Mouse (Mus musculus) monocyte, adult 59 days (primary cell): ENCODE measurements around the gene Ccdc189. TPM values are rescaled to one million over a fixed set of nuclear protein-coding genes. Genes with fewer than 3 reads are reported as not detected.

ENCODE experiments used
- total RNA-seq, 2 experiments: library from RNA; stranded (reverse); gene quantifications; one replicate each; pipeline ENCODE4 v1.2.4; 2023

The Ccdc189 gene
- 1 to 10 TPM in 1 of 2 experiments, not detected in 1; 1.2 TPM for total RNA-seq

GRCm38 (mm10) chr7:127588011-127588871, at the start of gene Ccdc189, which contains the start of gene Rnf40:
TSS of gene Ccdc189 (minus strand) at chr7:127588595.
TSS of gene Rnf40 (plus strand) at chr7:127588767.

GRCm38 (mm10) chr7:127614891-127615843, 26.8 kb upstream of the Ccdc189 start, which contains the start of gene Zfp629:
TSS of gene Zfp629 (minus strand) at chr7:127615797.

DNA sequence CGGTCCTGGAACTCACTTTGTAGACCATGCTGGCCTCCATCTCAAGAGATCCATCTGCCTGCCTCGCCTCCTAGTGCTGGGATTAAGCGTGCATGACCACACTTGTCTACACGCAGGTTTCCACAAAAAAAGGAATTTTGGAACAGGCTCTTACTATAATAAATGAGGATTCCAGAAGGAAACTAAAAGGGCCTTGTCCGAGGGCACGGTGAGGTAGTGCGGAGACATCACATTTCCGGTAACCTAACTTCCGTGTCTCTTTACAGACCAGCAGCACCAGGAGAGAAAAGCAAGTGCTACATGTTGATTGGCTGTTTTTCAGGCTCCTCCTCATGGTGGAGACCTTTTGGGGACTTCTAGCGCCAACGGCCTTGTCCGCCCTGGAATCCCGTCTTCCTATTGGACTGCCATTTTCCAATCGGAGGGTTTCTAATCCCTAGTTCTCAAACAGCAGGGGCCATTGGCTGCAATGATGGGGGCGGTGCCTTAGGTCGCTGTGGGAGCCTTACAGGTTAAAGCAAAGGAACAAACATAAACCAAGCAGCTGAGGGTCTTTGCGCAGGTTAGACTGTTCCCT, 15.4 kb downstream of the Ccdc189 start, which contains the start of gene Phkg2:
Gene Phkg2, plus strand, starts transcription at position 446 of the 577 bp plus-strand sequence.

GRCm38 (mm10) chr7:127561340-127561858, 27.0 kb downstream of the Ccdc189 start, which contains the start of gene Tmem265:
TSS of gene Tmem265 (plus strand) at chr7:127561390.

Other genes starting within 250 kb of the Ccdc189 start
- 1 to 10 TPM; 6.1 to 7.0 TPM for gene Zfp768, start 243.0 kb downstream of the Ccdc189 start, total RNA-seq
- 1 to 10 TPM; 8.8 to 9.0 TPM for gene Zfp747, start 212.5 kb downstream of the Ccdc189 start, total RNA-seq
- gene 9130019O22Rik, start 201.4 kb downstream of the Ccdc189 start, total RNA-seq = 1 to 10 TPM; 2.4 TPM
- gene E430018J23Rik, start 195.0 kb downstream of the Ccdc189 start, total RNA-seq = 1 to 10 TPM; 1.7 to 2.9 TPM
- gene Zfp764, start 181.8 kb downstream of the Ccdc189 start, total RNA-seq = 1 to 10 TPM; 5.4 to 6.3 TPM
- 10 to 100 TPM in 1 of 2 experiments, 1 to 10 TPM in 1; 7.4 to 15.1 TPM for gene Zfp688, start 166.5 kb downstream of the Ccdc189 start, total RNA-seq
- gene Zfp689, start 139.4 kb downstream of the Ccdc189 start, total RNA-seq = 1 to 10 TPM; 2.3 to 3.3 TPM
- gene Prr14, start 129.0 kb downstream of the Ccdc189 start, total RNA-seq = 100 to 1,000 TPM; 125 to 128 TPM
- 100 to 1,000 TPM; 278 to 299 TPM for gene Fbrs, start 109.4 kb downstream of the Ccdc189 start, total RNA-seq
- 100 to 1,000 TPM; 120 to 128 TPM for gene Srcap, start 76.6 kb downstream of the Ccdc189 start, total RNA-seq
- 10 to 100 TPM; 21.9 to 24.4 TPM for gene Gm42715, start 69.0 kb downstream of the Ccdc189 start, total RNA-seq
- not detected for gene Tmem265, start 27.2 kb downstream of the Ccdc189 start, total RNA-seq
- 10 to 100 TPM; 83.2 to 90.2 TPM for gene Phkg2, start 15.3 kb downstream of the Ccdc189 start, total RNA-seq
- 10 to 100 TPM; 70.9 to 74.4 TPM for gene Rnf40, start 172 bp upstream of the Ccdc189 start, total RNA-seq
- gene Zfp629, start 27.2 kb upstream of the Ccdc189 start, total RNA-seq = 1 to 10 TPM; 4.9 to 6.7 TPM
- 10 to 100 TPM; 38.5 to 43.9 TPM for gene Bcl7c, start 120.3 kb upstream of the Ccdc189 start, total RNA-seq
- gene Ctf1, start 124.1 kb upstream of the Ccdc189 start, total RNA-seq = not detected
- gene Ctf2, start 143.6 kb upstream of the Ccdc189 start, total RNA-seq = not detected
- 10 to 100 TPM in 1 of 2 experiments, 1 to 10 TPM in 1; 9.8 to 11.1 TPM for gene Fbxl19, start 155.9 kb upstream of the Ccdc189 start, total RNA-seq
- 10 to 100 TPM; 52.5 to 54.7 TPM for gene Orai3, start 181.2 kb upstream of the Ccdc189 start, total RNA-seq
- gene Setd1a, start 188.1 kb upstream of the Ccdc189 start, total RNA-seq = 10 to 100 TPM; 45.6 to 53.7 TPM
- not detected for gene Gm49388, start 197.0 kb upstream of the Ccdc189 start, total RNA-seq
- 10 to 100 TPM; 26.3 to 30.0 TPM for gene Hsd3b7, start 212.0 kb upstream of the Ccdc189 start, total RNA-seq
- gene Stx4a, start 235.7 kb upstream of the Ccdc189 start, total RNA-seq = 100 to 1,000 TPM; 136 to 139 TPM
- under 1 TPM in 1 of 2 experiments, not detected in 1; 0.13 TPM for gene Stx1b, start 236.0 kb upstream of the Ccdc189 start, total RNA-seq